Mouse (Mus musculus) intestine, embryonic 14.5 days (tissue): Measurements from ENCODE around the gene Ppcdc. TPM values are rescaled to one million over a fixed set of nuclear protein-coding genes. Genes with fewer than 3 reads are reported as not detected.

Experiments
- ATAC-seq: fragments of 200-750 bp; cut with Nextera tagmentation; replicated peaks from 2 replicates; pipeline ENCODE4 v1.8.0; 2017; ENCODE audit warnings: low read depth, moderate number of reproducible peaks, moderate TSS enrichment, moderate library complexity; ENCODE audit not compliant: low FRiP score, low TSS enrichment
- DNase-seq: peaks from one replicate; pipeline ENCODE4 v3.0.0-alpha.2; 2018; ENCODE audit warnings: low spot score
- H3K27ac ChIP-seq: fragments of 300-500 bp; sonication (generic); 2 replicates; pipeline ENCODE4 v1.5.1; 2014; ENCODE audit warnings: low read depth, mild to moderate bottlenecking, control low read depth
- H3K27me3 ChIP-seq: fragments of 300-500 bp; sonication (generic); replicated peaks from 2 replicates; pipeline ENCODE4 v1.6.1; 2014; ENCODE audit warnings: low read length, control low read depth; ENCODE audit not compliant: control insufficient read depth, insufficient read depth
- H3K36me3 ChIP-seq: fragments of 300-500 bp; sonication (generic); 2 replicates; pipeline ENCODE4 v1.6.1; 2014; ENCODE audit warnings: low read length, control low read depth; ENCODE audit not compliant: control insufficient read depth, insufficient read depth
- H3K4me1 ChIP-seq: fragments of 300-500 bp; sonication (generic); replicated peaks from 2 replicates; pipeline ENCODE4 v1.6.1; 2014; ENCODE audit warnings: low read length, control low read depth, mixed read lengths; ENCODE audit not compliant: control insufficient read depth, insufficient read depth
- H3K4me2 ChIP-seq: fragments of 300-500 bp; sonication (generic); 2 replicates; pipeline ENCODE4 v1.6.1; 2014; ENCODE audit warnings: low read length
- H3K4me3 ChIP-seq: fragments of 300-500 bp; sonication (generic); 2 replicates; pipeline ENCODE4 v1.5.1; 2014; ENCODE audit warnings: low read depth, low read length, control low read depth, mixed read lengths
- H3K9ac ChIP-seq: fragments of 300-500 bp; sonication (generic); 2 replicates; pipeline ENCODE4 v1.6.1; 2014; ENCODE audit warnings: mild to moderate bottlenecking, low read length
- H3K9me3 ChIP-seq: fragments of 300-500 bp; sonication (generic); 2 replicates; pipeline ENCODE4 v1.6.1; 2016; ENCODE audit warnings: low read length, control low read depth; ENCODE audit not compliant: control insufficient read depth
- WGBS: fragments of 180-500 bp; shearing (Covaris S2); extraction: QIAGEN DNeasy Blood & Tissue Kit; methylation state at CpG from one replicate; pipeline ENCODE4 v1.1.7; 2014; 5-methylcytosine and 5-hydroxymethylcytosine counted together
- polyA plus RNA-seq: library from polyadenylated mRNA; unstranded; fragments of >200 nt; fragmentation: Nextera tagmentation; extraction: Ambion mirVana; gene quantifications from 2 replicates; pipeline ENCODE4 v1.2.1, GENCODE M21; 2014

Gene Ppcdc
- polyA plus RNA-seq = 27.5 and 29.2 TPM in 2 replicates

- DNase-seq = peak; percentile 89
- 3% methylated on average over 32 of the region's 32 CpGs for WGBS
- peak within 1 kb of the TSS; percentile 60 for H3K9ac ChIP-seq
Measured at GRCm38 (mm10) chr9:57439522-57440295, at the start of gene Ppcdc. TSS of gene Ppcdc (minus strand) at chr9:57440124.

DNA sequence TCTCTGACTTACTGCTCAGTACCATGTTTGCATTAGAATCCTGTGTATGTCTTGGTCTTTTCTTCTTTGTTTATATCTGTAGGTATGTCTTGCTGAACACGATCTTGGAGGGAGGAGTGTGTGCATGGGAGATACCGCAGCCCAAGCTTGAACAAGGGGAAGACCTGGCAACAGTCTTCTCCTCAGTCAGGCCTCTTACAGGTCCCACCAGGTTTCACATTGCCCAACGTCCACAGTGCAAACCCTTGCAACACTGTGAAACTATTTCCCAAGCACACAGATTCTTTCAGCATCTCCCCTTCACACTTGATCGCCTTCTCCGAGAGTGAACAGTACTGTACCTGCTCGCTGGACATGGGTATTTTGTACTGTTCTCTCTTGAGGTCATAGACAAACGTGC is 47.9 kb upstream of the Ppcdc start:
- no peak for DNase-seq
- Histone ChIP-seq H3K27me3 (no peaks in the 10 kb centered on the region), H3K9me3 (no peaks in the 10 kb centered on the region), H3K4me2 (no peak overlapping the region), H3K4me1 (no peaks in the 10 kb centered on the region), H3K36me3 (no peaks in the 10 kb centered on the region), H3K9ac (no peak overlapping the region), H3K27ac (no peak overlapping the region), H3K4me3 (no peak overlapping the region)
- no peak for ATAC-seq
- 73% methylated on average over 7 of the region's 7 CpGs for WGBS

More at GRCm38 (mm10) chr9:57439522-57440295, at the start of gene Ppcdc:
- Histone ChIP-seq H3K4me3 (peak within 1 kb of the TSS; percentile 46), H3K36me3 (peaks cover 10% of the 10 kb centered on the region), H3K27me3 (no peaks in the 10 kb centered on the region), H3K4me2 (peak within 1 kb of the TSS; percentile 58), H3K9me3 (no peaks in the 10 kb centered on the region), H3K4me1 (peaks cover 6% of the 10 kb centered on the region), H3K27ac (peak within 1 kb of the TSS; percentile 19)
- peak; percentile 93 for ATAC-seq

GRCm38 (mm10) chr9:57485774-57486173 is 45.9 kb upstream of the Ppcdc start:
- no peaks in the 10 kb centered on the region for H3K9me3 ChIP-seq
- H3K27me3 ChIP-seq = no peaks in the 10 kb centered on the region
- 13% methylated on average over 7 of the region's 7 CpGs for WGBS
- H3K4me3 ChIP-seq = no peak overlapping the region
- ATAC-seq (0 out of 2 replicates have a peak, but pooled peaks have one; percentile 47), DNase-seq (peak; percentile 89)
- no peak overlapping the region for H3K9ac ChIP-seq
- no peak overlapping the region for H3K4me2 ChIP-seq
- H3K27ac ChIP-seq = no peak overlapping the region
- no peaks in the 10 kb centered on the region for H3K36me3 ChIP-seq
- H3K4me1 ChIP-seq = no peaks in the 10 kb centered on the region

DNA sequence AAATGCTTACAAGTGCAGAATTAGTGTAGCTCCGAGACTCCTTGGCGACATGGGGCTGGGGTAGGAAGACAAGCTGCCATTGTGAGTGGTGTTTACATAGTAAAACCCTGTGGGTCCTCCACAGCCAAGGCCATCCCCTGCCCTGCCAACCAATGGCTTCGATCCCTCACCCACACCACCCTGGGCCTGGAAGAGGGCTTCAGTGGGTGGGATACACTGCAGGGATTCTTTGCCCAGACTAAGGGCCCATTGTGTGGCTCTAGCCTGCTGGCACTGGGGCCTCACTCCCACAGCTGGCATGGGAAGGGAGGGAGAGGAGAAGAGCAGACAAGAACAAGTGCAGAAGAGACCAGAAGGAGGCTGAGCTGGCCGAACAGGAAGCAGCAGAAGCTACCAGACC is 29.0 kb upstream of the Ppcdc start:
- Histone ChIP-seq H3K27ac (no peak overlapping the region), H3K4me2 (no peak overlapping the region)
- 72% methylated on average over 4 of the region's 4 CpGs for WGBS

DNA sequence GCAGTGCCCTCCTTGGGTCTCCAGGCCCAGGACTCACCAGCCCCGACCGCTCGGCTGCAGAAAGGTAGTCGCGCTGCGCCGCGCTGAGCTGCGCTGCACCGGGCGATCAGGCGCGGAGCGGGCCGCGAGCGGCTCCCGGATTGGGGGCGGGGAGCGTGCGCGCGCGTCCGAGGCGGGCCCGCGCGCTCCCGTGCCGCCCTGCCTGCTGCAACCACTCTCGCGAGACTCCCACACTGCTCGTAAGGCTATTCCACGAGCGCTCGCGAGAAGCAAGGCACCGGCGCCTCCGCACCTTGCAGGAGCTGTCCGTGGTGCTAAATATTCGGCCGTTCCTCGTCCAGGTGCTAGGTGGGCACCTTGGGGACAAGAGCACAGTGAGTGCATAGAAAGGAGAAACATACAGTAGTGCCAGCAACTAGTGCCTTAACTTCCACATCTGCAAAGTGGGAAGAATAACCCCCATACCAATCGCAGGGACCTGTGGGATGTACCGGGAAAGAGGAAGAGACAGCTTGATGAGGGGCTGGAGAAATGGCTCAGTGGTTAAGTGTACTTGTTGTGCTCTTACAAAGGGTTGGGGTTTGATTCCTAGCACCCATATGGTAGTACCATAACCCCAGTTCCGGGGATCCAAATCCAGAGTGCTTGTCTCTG is 28.1 kb upstream of the Ppcdc start, which contains the start of gene Scamp5:
Gene Scamp5, minus strand, starts transcription at position 165 of the 654 bp plus-strand sequence.
- Histone ChIP-seq H3K9me3 (no peaks in the 10 kb centered on the region), H3K27me3 (no peaks in the 10 kb centered on the region), H3K4me2 (peak within 1 kb of the TSS; percentile 91), H3K4me1 (peaks cover 7% of the 10 kb centered on the region), H3K27ac (peak within 1 kb of the TSS; percentile 47; the same call in 1 of the 2 replicates), H3K36me3 (no peaks in the 10 kb centered on the region), H3K9ac (peak within 1 kb of the TSS; percentile 78), H3K4me3 (peak within 1 kb of the TSS; percentile 74)
- peak; percentile 95 for DNase-seq
- WGBS = 2% methylated on average over 48 of the region's 48 CpGs
- peak; percentile 87 for ATAC-seq

More for the DNA sequence above, 29.0 kb upstream of the Ppcdc start:
- H3K4me1 ChIP-seq = peaks cover 7% of the 10 kb centered on the region
- H3K4me3 ChIP-seq = no peak overlapping the region
- H3K9ac ChIP-seq = no peak overlapping the region
- DNase-seq (no peak), ATAC-seq (0 out of 2 replicates have a peak, but pooled peaks have one; percentile 9)
- no peaks in the 10 kb centered on the region for H3K36me3 ChIP-seq
- no peaks in the 10 kb centered on the region for H3K27me3 ChIP-seq
- H3K9me3 ChIP-seq = no peaks in the 10 kb centered on the region

DNA sequence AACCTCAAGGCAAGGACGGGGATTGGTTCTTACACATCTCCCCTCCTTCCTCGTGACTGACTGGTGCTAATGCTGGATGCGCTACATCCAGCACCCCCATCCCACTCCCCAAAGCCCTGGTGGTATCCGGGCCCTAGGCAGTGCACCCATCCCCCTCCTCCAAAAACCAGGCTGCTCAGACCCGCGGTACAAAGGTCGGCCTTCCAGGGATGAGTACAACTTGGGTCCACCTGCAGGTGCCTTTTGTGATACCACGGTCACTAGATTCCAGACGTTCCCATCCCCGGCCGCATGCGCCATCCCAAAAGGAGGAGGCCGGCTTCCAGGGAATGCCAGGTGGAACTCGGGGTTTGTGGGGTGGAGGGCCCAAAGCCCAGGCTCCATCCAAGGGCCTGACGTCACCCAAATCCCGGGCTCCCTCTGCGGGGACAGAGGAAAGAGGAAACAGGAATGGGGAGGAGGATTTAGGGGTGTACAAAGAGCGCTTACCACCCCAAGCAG is 27.4 kb upstream of the Ppcdc start:
- Histone ChIP-seq H3K36me3 (no peaks in the 10 kb centered on the region), H3K27ac (peak overlapping the region; percentile 47; the same call in 1 of the 2 replicates), H3K9ac (peak overlapping the region; percentile 78), H3K9me3 (no peaks in the 10 kb centered on the region), H3K4me1 (peaks cover 7% of the 10 kb centered on the region), H3K27me3 (no peaks in the 10 kb centered on the region), H3K4me3 (peak overlapping the region; percentile 74), H3K4me2 (peak overlapping the region; percentile 91)
- 2% methylated on average over 18 of the region's 18 CpGs for WGBS
- ATAC-seq = peak; percentile 58
- DNase-seq = peak; percentile 74

- peaks cover 7% of the 10 kb centered on the region for H3K4me1 ChIP-seq
- no peak overlapping the region for H3K27ac ChIP-seq
- no peaks in the 10 kb centered on the region for H3K27me3 ChIP-seq
- no peaks in the 10 kb centered on the region for H3K36me3 ChIP-seq
- DNase-seq (no peak), ATAC-seq (no peak)
- no peak overlapping the region for H3K9ac ChIP-seq
- WGBS = 44% methylated on average over 3 of the region's 3 CpGs
- H3K4me3 ChIP-seq = no peak overlapping the region
- no peaks in the 10 kb centered on the region for H3K9me3 ChIP-seq
- no peak overlapping the region for H3K4me2 ChIP-seq
Measured at GRCm38 (mm10) chr9:57466101-57466500, 26.2 kb upstream of the Ppcdc start.

- H3K9me3 ChIP-seq = no peaks in the 10 kb centered on the region
- H3K27me3 ChIP-seq = no peaks in the 10 kb centered on the region
- no peak for DNase-seq
- H3K27ac ChIP-seq = no peak overlapping the region
- no peak for ATAC-seq
- peaks cover 7% of the 10 kb centered on the region for H3K4me1 ChIP-seq
- no peak overlapping the region for H3K9ac ChIP-seq
- H3K36me3 ChIP-seq = no peaks in the 10 kb centered on the region
- no peak overlapping the region for H3K4me2 ChIP-seq
- no peak overlapping the region for H3K4me3 ChIP-seq
- WGBS = 80% methylated on average over 6 of the region's 6 CpGs
Measured at GRCm38 (mm10) chr9:57462866-57463265, 22.9 kb upstream of the Ppcdc start.
